Mouse (Mus musculus): ENCODE measurements around the gene Hoxc5. TPM values are rescaled to one million over a fixed set of nuclear protein-coding genes. Genes with fewer than 3 reads are reported as not detected.

Gene Hoxc5
- polyA plus RNA-seq, 2 experiments = 0.06 TPM; not detected in 1

- H3K4me2 ChIP-seq (ENCODE audit: low read depth) = no peak overlapping the region
- H3K4me1 ChIP-seq (replicated peaks; ENCODE audit: control insufficient read depth in 2 of 2, insufficient read depth in 2 of 2, low read length in 1 of 2) = no peaks in the 10 kb centered on the region
- no peak overlapping the region for H3K27ac ChIP-seq
- DNase-seq (ENCODE audit: low read depth in 3 of 3, low spot score in 3 of 3) (no peak), ATAC-seq (ENCODE audit: insufficient read depth) (no peak)
- peaks cover 98% of the 10 kb centered on the region for H3K27me3 ChIP-seq (ENCODE audit: control insufficient read depth, insufficient read depth, low read length)
- H3K4me3 ChIP-seq (ENCODE audit: insufficient read depth in 1 of 2, low read depth in 2 of 2, low read length in 2 of 2) = no peak overlapping the region
- no peaks in the 10 kb centered on the region for H3K36me3 ChIP-seq (replicated peaks; ENCODE audit: control insufficient read depth, insufficient read depth, low read depth)
- no peaks in the 10 kb centered on the region for H3K9me3 ChIP-seq (ENCODE audit: control insufficient read depth, low read length)
- WGBS (ENCODE audit: insufficient replicate concordance) = 3% methylated on average over 17 of the region's 17 CpGs
- no peak overlapping the region for H3K9ac ChIP-seq (replicated peaks)
- TF ChIP-seq CTCF (IDR thresholded peaks at IDR 0.05; ENCODE audit: low read depth) (peak; percentile 73), EP300 (IDR thresholded peaks at IDR 0.05; ENCODE audit: low read depth) (no peak)
These were observed 46.2 kb downstream of the Hoxc5 start for GRCm38 (mm10) chr15:103013238-103013984.

DNA sequence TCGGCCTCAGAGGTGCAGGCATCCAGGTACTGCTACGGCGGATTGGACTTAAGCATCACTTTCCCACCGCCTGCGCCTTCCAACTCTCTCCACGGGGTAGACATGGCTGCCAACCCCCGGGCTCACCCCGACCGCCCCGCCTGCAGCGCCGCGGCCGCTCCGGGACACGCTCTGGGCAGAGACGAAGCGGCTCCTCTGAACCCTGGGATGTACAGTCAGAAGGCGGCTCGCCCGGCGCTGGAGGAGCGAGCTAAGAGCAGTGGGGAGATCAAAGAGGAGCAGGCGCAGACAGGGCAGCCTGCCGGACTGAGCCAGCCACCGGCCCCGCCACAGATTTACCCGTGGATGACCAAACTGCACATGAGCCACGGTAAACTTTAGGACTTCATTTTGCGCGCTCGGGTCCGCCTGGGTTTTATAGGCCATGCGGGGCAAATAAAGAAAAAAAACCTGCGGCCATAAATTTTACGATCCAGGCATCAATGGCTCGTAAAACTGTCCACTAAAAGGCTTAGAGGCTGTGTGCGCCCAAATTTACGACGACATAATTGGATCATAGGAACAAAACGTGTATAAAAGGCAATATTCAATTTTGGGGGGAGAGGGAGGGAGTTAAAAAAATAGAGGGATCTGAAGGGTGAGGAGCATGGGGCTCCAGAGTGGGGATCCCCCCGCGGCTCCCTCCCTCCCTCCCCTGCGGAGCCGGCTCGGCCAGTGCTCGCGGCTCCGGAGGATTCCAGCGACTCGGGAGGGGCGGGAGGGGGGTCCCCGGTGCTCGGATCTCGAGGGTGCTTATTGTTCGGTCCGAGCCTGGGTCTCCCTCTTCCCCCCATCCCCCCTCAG lies 47.1 kb downstream of the Hoxc5 start:
- no peaks in the 10 kb centered on the region for H3K9me3 ChIP-seq (ENCODE audit: control insufficient read depth, low read length)
- H3K27me3 ChIP-seq (ENCODE audit: control insufficient read depth, insufficient read depth, low read length) = peaks cover 98% of the 10 kb centered on the region
- H3K4me2 ChIP-seq (ENCODE audit: low read depth) = no peak overlapping the region
- H3K4me3 ChIP-seq (ENCODE audit: insufficient read depth in 1 of 2, low read depth in 2 of 2, low read length in 2 of 2) = no peak overlapping the region
- H3K4me1 ChIP-seq (replicated peaks; ENCODE audit: control insufficient read depth in 2 of 2, insufficient read depth in 2 of 2, low read length in 1 of 2) = no peaks in the 10 kb centered on the region
- no peak for TF ChIP-seq CTCF (IDR thresholded peaks at IDR 0.05; ENCODE audit: low read depth)
- no peak for TF ChIP-seq EP300 (IDR thresholded peaks at IDR 0.05; ENCODE audit: low read depth)
- H3K27ac ChIP-seq = no peak overlapping the region
- H3K36me3 ChIP-seq (replicated peaks; ENCODE audit: control insufficient read depth, insufficient read depth, low read depth) = no peaks in the 10 kb centered on the region
- H3K9ac ChIP-seq (replicated peaks) = no peak overlapping the region
- ATAC-seq (ENCODE audit: insufficient read depth) (no peak), DNase-seq (ENCODE audit: low read depth in 3 of 3, low spot score in 3 of 3) (no peak)
- 2% methylated on average over 52 of the region's 57 CpGs for WGBS (ENCODE audit: insufficient replicate concordance)

DNA sequence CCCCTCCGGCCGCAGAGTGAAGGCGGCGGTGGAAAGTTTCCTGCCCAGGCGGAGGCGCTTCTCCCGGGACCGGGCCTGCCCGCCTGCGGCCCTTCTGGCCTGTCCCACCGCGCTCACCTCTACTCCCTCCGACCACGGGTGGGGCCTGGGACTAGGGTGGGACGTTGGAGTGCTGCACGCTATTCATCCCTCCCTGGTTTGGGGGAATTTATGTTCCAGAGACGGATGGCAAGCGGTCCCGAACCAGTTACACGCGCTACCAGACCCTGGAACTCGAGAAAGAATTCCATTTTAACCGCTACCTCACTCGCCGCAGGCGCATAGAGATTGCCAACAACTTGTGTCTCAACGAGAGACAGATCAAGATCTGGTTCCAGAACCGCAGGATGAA lies 47.8 kb downstream of the Hoxc5 start:
- no peak overlapping the region for H3K4me2 ChIP-seq (ENCODE audit: low read depth)
- ATAC-seq (ENCODE audit: insufficient read depth) (no peak), DNase-seq (ENCODE audit: low read depth in 3 of 3, low spot score in 3 of 3) (no peak)
- no peaks in the 10 kb centered on the region for H3K9me3 ChIP-seq (ENCODE audit: control insufficient read depth, low read length)
- H3K27ac ChIP-seq = no peak overlapping the region
- 4% methylated on average over 28 of the region's 28 CpGs for whole genome bisulfite sequencing (ENCODE audit: insufficient replicate concordance)
- H3K4me3 ChIP-seq (ENCODE audit: insufficient read depth in 1 of 2, low read depth in 2 of 2, low read length in 2 of 2) = no peak overlapping the region
- no peaks in the 10 kb centered on the region for H3K4me1 ChIP-seq (replicated peaks; ENCODE audit: control insufficient read depth in 2 of 2, insufficient read depth in 2 of 2, low read length in 1 of 2)
- no peak overlapping the region for H3K9ac ChIP-seq (replicated peaks)
- H3K27me3 ChIP-seq (ENCODE audit: control insufficient read depth, insufficient read depth, low read length) = peaks cover 98% of the 10 kb centered on the region
- TF ChIP-seq EP300 (IDR thresholded peaks at IDR 0.05; ENCODE audit: low read depth) (no peak), CTCF (IDR thresholded peaks at IDR 0.05; ENCODE audit: low read depth) (no peak)
- H3K36me3 ChIP-seq (replicated peaks; ENCODE audit: control insufficient read depth, insufficient read depth, low read depth) = no peaks in the 10 kb centered on the region

DNA sequence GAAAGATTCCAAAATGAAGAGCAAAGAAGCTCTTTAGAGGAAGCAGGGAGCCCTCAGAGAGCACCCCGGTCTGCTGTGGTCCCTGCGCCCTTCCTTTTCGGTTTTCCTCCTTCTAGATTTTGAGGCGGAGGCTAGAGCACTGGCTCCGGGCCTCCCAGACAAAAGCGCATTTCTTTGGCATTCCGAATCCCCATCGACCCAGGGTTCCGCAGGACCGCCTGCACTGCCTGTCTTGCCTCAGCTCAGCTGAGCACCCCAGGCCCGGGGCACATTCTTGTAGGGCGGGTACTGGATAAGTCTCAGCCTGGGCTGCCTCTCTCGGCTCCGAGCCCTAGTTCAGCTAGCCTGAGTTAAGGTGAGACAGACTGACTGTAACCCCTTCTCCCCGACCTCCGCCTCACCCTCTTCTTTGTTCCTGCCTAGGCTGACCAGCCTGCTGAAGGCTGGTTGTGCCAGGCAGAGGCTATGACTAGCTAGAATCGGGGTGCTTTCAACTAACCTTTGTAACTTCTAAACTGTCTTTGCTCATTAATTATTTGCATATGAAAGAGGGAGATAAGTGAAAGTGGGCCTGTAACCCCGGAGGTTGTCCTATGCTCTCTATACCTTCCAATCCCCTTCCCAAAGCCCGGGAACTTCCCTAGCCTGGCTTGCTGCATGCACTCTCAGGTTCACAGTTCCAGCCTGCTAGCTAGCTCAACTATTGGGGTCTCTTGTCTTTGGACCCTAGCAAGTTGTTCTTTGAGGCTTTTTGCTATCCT lies 48.3 kb downstream of the Hoxc5 start:
- no peak overlapping the region for H3K4me2 ChIP-seq (ENCODE audit: low read depth)

More for the DNA sequence above, 48.3 kb downstream of the Hoxc5 start:
- DNase-seq (ENCODE audit: low read depth in 3 of 3, low spot score in 3 of 3) (no peak), ATAC-seq (ENCODE audit: insufficient read depth) (no peak)
- WGBS (ENCODE audit: insufficient replicate concordance) = 9% methylated on average over 19 of the region's 19 CpGs
- H3K9ac ChIP-seq (replicated peaks) = no peak overlapping the region
- H3K9me3 ChIP-seq (ENCODE audit: control insufficient read depth, low read length) = no peaks in the 10 kb centered on the region
- no peak for TF ChIP-seq EP300 (IDR thresholded peaks at IDR 0.05; ENCODE audit: low read depth)
- no peak for TF ChIP-seq CTCF (IDR thresholded peaks at IDR 0.05; ENCODE audit: low read depth)
- no peak overlapping the region for H3K27ac ChIP-seq
- peaks cover 97% of the 10 kb centered on the region for H3K27me3 ChIP-seq (ENCODE audit: control insufficient read depth, insufficient read depth, low read length)
- no peak overlapping the region for H3K4me3 ChIP-seq (ENCODE audit: insufficient read depth in 1 of 2, low read depth in 2 of 2, low read length in 2 of 2)
- H3K36me3 ChIP-seq (replicated peaks; ENCODE audit: control insufficient read depth, insufficient read depth, low read depth) = no peaks in the 10 kb centered on the region
- H3K4me1 ChIP-seq (replicated peaks; ENCODE audit: control insufficient read depth in 2 of 2, insufficient read depth in 2 of 2, low read length in 1 of 2) = no peaks in the 10 kb centered on the region
